Mouse (Mus musculus) ES-Bruce4 (cell line): ENCODE data around the gene Pim3.

ENCODE experiments used
- CTCF ChIP-seq: IDR thresholded peaks from one replicate; pipeline ENCODE4 v1.8.1; 2011; ENCODE audit warnings: low read depth, low read length
- POLR2A ChIP-seq: IDR thresholded peaks from one replicate; pipeline ENCODE4 v1.8.1; 2011; ENCODE audit warnings: low read length; ENCODE audit not compliant: insufficient read depth

- TF ChIP-seq POLR2A = no peak
- peak; percentile 15 for TF ChIP-seq CTCF
These were observed 26.0 kb upstream of the Pim3 start for GRCm38 (mm10) chr15:88836031-88836430.
